Mouse (Mus musculus) ES-Bruce4 (cell line): ENCODE data around the gene Nsun5.

ENCODE experiments used
- CTCF ChIP-seq: IDR thresholded peaks from one replicate; pipeline ENCODE4 v1.8.1; 2011; ENCODE audit warnings: low read depth, low read length
- POLR2A ChIP-seq: IDR thresholded peaks from one replicate; pipeline ENCODE4 v1.8.1; 2011; ENCODE audit warnings: low read length; ENCODE audit not compliant: insufficient read depth

- TF ChIP-seq POLR2A, result no peak
- no peak for TF ChIP-seq CTCF
Observed at GRCm38 (mm10) chr5:135330201-135330600, 39.6 kb upstream of the Nsun5 start.
